Mouse (Mus musculus) urinary bladder, postnatal 36 days (tissue): Measurements from ENCODE around the gene Slc5a3.

ENCODE experiments used
- DNase-seq, 2 experiments: peaks; one replicate each; pipeline ENCODE4 v3.0.0; 2022; ENCODE audit warnings: low spot score in 2 of 2, mixed read lengths in 1 of 2

The Slc5a3 gene

GRCm38 (mm10) chr16:92119013-92119515 lies 60.9 kb downstream of the Slc5a3 start:
- no peak for DNase-seq

DNA sequence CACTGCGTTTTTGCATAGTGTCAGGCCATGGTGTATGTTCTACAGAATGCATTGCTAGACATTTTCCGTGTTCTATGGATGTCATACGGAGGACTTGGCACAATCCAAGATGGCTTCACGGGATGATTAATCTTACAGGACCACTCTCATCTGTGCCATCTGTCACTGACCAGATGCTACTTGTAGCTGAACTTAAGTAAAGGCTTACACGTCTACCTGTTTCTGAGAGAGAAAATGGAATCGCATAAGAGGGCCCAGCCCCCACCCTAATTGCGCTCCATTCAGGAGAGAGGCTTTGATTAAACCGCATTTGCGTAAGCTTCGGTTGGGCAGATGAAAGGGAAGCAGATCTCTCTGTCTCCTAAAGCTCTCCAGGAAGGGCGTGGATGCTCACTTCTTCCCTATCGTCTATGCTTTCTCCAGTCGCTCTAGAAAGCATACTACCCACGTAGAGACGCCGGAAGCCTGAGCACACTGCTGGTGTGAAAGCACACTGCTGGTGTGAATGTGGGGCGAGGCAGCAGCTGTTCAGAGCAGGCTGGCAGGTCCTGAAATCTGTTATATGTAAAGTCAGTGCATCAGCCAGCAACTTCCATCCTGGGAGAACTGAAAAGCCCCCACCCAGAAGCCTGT lies 62.9 kb downstream of the Slc5a3 start:
- DNase-seq = no peak

DNA sequence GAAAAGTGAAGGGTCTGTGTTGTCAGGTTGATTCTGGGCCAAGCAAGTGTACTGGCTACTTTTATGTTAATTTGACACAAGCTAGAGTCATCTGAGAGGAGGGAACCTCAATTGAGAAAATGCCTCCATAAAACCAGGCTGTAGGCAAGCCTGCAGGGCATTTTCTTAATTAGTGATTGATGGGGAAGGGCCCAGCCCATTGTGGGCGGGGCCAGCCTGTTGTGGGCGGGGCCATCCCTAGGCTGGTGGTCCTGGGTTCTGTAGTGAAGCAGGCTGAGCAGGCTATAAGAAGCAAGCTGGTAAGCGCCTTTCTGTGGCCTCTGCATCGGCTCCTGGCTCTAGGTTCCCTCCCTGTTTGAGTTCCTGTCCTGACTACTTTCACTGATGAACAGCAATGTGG lies 69.1 kb downstream of the Slc5a3 start:
- DNase-seq = no peak

DNA sequence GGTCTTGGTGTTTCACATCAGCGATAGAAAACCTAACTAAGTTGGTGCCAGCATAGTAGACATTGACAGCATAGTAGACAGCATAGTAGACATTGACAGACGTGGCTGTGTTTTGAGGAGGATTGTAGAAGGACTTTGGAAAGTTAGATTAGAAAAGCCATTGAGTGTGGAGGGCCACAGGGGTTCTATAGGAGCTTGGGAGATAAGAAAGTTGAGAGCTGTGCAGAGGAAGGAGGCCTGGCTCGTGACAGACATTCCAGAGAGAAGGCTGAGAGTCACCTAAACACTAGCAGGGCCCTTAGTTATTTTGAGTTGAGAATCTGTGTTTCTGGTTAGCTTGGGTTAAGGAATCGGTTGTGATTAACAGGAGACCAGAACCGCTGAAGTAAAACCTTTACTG lies 69.5 kb downstream of the Slc5a3 start:
- no peak for DNase-seq

- no peak for DNase-seq
Observed at GRCm38 (mm10) chr16:92129843-92130242, 71.7 kb downstream of the Slc5a3 start.

- no peak for DNase-seq
Observed at GRCm38 (mm10) chr16:92132511-92132910, 74.4 kb downstream of the Slc5a3 start.

- no peak for DNase-seq
Observed at GRCm38 (mm10) chr16:92134148-92134764, 76.1 kb downstream of the Slc5a3 start.

GRCm38 (mm10) chr16:92136275-92136674 lies 78.2 kb downstream of the Slc5a3 start:
- DNase-seq = no peak
